Mouse (Mus musculus) adrenal gland, postnatal 4 days (tissue): ENCODE results near the gene Speer4e. TPM values are rescaled to one million over a fixed set of nuclear protein-coding genes. Genes with fewer than 3 reads are reported as not detected.
"Not testable (repeated sequence)": the region's sequence is repeated elsewhere in the genome, so short reads cannot be mapped to it uniquely, and the experiment has no call there.

Experiments
- DNase-seq, 2 experiments: peaks; one replicate each; pipeline ENCODE4 v3.0.0; 2021 to 2022; ENCODE audit warnings: low spot score in 2 of 2, mixed read lengths in 2 of 2
- long read RNA-seq, 2 experiments: library from polyadenylated mRNA; stranded (forward); transcript quantifications; one replicate each; pipeline ENCODE4 v2.0.0; 2021
- total RNA-seq, 2 experiments: library from RNA; stranded (reverse); gene quantifications; 2 replicates each; pipeline ENCODE4 v1.2.3; 2021

The Speer4e gene
- total RNA-seq, result not detected
- long read RNA-seq, experiment 1, result 0 reads
- long read RNA-seq, experiment 2, result 0 reads

DNA sequence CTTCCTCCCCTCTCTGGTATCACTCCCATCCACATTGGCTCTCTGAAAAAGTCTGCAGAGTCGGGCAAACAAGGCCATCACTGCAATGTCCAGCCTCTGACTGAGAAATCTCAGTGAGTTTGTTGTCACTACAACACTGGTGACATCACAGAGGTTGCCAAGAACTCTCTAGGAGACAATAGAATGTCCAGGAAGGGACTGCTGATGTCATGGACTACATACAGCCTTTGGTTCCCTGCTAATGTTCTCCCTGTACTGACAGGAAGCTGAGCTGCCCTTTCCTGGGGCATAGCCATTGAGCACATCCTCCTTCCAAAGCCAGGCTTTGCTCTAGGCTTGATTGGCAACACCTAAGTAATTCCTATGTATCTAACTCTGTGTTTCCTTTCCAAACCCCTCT, at the start of gene Speer4e:
TSS of gene Speer4e (minus strand) at position 101 of the 400 bp plus-strand sequence.
- not testable (repeated sequence) for DNase-seq

DNA sequence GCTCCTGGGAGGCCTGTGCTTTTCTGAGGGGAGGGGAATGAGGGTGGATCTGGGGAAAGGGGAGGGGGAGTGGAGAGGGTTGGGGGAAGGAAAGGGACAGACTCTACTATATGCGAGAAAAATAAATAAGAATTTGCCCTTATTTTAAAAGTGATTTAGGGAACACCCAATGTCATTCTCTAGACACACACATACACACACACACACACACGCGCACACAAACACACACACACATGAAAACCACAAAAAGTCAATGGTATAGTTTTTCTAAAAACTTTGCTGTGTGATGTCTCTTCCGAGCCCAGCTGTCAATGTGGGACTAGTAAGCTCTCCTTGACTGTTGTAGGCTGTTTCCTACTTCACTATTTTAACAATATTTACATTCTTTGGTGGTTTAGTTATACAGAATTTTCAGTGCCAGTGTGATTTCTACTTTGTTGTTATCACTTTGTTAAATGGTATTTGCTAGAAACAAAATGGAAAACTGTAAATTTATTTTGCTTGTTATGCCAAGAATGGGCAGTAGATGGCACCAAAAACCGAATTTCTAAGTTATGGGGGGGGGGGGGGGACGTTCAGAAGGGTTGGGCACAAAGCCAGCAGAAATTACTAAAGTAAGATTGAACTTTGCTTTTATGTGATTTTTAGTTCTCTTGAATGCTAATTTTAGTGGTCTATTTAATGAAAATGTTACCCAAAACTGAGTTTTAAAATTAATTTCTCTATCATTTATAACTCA, 48.6 kb upstream of the Speer4e start:
- not testable (repeated sequence) for DNase-seq

DNA sequence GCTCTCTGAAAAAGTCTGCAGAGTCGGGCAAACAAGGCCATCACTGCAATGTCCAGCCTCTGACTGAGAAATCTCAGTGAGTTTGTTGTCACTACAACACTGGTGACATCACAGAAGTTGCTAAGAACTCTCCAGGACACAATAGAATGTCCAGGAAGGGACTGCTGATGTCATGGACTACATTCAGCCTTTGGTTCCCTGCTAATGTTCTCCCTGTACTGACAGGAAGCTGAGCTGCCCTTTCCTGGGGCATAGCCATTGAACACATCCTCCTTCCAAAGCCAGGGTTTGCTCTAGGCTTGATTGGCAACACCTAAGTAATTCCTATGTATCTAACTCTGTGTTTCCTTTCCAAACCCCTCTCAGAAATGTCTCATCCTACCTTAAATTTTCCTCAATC, 40.6 kb upstream of the Speer4e start, which contains the start of gene Gm10354:
TSS of gene Gm10354 (minus strand) at position 101 of the 400 bp plus-strand sequence.
- not testable (repeated sequence) for DNase-seq

DNA sequence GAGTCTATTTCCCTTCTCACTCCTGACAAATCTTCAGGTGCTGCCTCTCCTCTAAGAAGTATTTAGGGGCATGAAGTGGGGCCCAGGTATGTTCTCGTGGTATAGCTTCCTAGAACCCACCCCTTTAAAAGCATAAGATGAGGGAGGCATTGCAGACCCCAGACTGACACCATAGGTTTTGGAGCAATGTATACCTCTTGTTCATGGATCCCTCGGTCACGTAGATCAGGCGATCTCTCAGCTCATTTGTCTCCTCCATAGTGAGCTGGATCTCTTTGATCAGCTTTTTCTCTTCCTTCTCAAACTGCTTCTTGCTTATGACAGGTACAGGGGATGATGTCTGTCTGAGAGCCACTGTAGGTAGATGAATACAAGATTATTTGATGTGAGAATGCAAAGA, 39.1 kb upstream of the Speer4e start:
- DNase-seq, result not testable (repeated sequence)

DNA sequence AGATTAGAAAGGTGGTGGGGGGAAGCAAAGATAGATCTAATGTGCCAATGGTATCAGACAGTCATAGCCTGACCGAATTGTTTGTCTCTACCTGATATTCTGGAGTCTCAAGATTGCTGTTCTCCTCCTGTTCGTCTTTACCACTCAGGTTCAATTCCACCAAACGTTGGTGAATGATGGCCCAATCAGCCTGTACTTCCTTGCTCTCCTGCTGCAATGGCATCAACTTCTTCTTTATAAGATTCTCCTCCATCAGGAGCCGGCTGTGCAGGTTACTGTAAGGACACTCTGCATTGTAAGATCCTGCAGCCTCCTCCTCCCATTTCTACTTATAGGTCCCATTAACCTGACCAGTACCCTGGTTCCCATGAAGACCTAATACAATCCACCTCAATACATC, 37.1 kb upstream of the Speer4e start:
- DNase-seq, result not testable (repeated sequence)

DNA sequence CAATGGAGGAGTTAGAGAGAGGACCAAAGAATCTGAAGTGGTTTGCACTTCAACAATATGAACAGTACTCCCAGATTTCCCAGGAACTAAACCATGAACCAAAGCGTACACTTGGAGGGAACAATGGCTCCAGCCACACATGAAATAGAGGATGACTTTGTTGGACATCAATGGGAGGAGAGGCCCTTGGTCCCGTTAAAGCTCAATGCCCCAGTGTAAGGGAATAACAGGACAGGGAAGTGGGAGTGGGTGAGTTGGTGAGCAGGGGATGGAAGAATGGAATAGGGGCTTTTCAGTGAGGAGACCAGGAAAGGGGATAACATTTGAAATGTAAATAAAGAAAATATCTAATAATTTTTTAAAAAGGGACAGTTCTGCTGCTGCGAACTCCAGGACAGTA, 34.6 kb upstream of the Speer4e start:
- not testable (repeated sequence) for DNase-seq

DNA sequence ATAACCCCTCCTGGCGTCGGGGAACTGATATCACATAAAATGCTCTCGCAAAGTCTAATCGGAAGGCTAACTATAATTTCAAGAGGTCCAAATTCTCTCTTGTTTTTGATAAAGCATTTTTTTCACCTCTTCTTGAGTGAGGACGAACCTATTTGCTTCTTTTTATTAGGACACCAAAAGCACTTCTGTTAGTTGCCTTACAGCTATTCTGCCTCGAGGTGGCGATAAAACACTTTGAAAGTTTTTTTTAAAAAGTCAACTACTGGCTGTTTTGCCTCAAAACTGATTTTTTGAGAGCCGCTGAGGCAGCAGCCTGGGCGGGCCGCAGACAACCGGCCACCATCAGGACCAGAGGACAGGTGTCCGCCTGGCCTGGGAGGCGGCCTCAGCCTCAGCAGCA, 25.6 kb upstream of the Speer4e start:
- not testable (repeated sequence) for DNase-seq

DNA sequence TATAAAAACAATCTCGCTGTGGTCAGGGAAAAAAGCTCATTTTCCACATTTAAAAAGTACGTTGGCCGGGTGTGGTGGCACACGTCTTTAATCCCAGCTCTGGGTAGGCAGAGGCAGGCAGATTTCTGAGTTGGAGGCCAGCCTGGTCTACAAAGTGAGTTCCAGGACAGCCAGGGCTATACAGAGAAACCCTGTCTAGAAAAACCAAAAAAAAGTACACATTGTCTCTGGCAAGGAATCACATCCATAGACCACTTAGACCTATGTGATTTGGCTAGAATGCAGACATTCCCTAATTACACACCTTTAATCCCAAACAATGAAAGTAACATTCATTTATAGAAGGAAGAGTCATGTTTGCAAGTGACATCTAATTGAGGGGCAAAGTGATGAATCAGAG, 23.3 kb upstream of the Speer4e start:
- not testable (repeated sequence) for DNase-seq

DNA sequence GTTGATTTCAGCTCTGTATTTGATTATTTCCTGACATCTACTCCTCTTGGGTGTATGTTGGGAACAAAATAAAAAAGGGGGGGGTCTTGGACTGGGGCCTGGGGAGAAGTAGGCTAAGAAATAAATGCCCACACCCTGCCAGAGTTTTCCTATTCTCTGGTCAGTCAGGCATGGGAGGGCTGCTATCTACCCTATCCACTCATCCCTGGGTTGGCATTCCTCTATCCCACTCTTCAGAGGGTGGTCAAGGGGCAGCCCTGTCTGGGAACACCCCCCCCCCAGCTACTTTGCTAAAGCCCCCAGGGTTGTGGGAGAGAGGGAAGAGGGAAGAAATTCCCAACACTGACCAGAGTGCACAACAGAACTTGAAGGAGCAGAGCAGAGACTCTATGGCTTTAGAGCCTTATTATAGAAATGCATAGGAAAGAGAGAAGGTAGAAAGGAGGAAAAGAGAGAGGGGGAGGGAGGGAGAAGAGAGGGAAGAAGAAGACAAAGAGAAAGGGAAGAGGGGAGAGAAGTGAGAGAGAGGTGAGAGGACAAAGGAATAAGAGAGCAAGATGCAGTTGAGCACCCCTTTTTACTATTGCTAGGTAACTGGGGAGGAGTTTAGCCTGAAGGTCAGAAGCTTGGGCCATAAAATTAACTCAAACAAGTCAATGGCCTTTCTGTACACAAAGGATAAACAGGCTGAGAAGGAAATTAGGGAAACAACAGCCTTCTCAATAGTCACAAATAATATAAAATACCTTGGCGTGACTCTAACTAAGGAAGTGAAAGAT, 17.9 kb upstream of the Speer4e start:
- DNase-seq, result not testable (repeated sequence)

DNA sequence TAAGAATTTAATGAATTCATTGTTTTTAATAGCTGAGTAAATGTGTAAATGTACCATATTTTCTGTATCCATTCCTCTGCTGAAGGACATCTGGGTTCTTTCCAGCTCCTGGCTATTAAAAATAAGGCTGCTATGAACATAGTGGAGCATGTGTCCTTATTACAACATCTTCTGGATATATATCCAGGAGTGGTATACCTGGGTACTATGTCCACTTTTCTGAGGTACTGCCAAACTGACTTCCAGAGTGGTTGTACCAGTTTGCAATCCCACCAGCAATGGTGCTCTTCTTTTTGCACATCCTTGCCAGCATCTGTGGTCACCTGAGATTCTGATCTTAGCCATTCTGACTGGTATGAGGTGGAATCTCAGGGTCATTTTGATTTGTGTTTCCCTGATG, 15.4 kb upstream of the Speer4e start:
- DNase-seq, result not testable (repeated sequence)

DNA sequence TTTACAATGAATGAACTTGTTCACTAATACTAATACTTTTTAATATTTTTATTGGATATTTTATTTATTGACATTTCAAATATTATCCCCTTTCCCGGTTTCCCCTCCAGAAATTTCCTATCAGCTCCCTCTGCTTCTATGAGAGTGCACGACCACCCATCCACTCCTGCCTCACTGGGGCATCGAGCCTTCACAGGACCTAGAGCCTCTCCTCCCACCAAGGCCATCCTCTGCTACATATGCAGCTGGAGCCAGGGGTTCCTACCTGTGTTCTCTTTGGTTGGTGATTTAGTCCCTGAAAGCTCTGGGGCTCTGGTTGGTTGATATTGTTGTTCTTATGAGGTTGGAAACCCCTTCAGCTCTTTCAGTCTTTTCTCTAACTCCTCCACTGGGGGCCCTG, 14.5 kb upstream of the Speer4e start:
- DNase-seq, result not testable (repeated sequence)

DNA sequence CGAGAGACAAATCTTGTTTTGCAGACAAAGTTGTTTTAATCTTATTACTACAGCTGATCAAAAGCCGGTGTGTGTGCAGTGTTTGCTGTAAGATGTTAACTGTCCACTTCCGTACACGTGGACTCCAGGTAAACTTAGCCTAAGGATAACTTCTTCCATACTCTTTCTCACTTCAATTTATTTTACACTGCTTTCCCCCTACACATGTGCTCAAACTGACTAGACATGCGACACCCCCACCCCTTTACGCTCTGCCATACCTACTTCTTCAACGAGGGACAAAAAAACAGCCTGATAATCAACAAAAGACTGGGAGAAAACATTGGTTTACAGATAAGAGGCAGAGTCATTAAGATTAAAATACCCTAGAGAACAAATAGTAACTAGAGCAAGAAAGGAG, 13.6 kb upstream of the Speer4e start:
- DNase-seq, result not testable (repeated sequence)

DNA sequence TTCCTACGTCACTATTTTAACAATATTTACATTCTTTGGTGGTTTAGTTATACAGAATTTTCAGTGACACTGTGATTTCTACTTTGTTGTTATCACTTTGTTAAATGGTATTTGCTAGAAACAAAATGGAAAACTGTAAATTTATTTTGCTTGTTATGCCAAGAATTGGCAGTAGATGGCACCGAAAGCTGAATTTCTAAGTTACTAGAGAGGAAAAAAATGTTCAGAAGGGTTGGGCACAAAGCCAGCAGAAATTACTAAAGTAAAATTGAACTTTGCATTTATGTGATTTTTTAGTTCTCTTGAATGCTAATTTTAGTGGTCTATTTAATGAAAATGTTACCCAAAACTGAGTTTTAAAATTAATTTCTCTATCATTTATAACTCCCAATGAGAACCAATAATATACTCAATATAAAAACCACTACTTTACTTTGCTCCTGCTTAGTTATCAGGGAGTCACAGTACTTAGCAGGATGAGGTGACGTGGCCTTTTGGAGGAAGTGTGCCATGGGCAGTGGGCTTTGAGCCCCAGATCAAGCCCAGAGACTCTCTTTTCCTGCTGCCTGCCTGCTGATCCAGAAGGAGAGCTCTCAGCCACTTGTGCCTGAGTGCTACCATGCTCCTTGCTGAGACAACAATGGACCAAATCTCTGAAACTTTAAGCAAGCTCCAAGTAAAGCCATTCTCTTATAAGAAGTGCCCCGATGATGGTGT, 9.4 kb upstream of the Speer4e start:
- not testable (repeated sequence) for DNase-seq

DNA sequence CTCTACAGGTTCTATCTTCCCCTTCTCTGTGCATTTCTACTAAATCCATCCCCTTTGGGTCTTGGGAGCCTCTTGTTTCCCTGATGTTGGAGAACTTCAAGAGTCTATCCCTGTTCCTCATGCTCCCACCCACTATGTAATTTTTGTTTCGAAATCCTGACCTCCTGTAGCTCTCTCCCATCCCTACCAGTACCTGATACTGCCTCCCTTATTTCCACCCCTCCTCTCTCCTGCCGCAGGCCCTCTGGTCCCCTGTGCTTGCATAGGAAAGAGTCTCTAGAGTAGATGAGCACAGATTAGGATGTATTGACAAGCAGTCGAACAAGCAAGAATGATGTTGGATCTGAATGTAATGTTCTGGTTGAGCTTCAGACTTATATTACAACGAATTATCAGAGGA, 7.3 kb upstream of the Speer4e start:
- DNase-seq, result not testable (repeated sequence)

DNA sequence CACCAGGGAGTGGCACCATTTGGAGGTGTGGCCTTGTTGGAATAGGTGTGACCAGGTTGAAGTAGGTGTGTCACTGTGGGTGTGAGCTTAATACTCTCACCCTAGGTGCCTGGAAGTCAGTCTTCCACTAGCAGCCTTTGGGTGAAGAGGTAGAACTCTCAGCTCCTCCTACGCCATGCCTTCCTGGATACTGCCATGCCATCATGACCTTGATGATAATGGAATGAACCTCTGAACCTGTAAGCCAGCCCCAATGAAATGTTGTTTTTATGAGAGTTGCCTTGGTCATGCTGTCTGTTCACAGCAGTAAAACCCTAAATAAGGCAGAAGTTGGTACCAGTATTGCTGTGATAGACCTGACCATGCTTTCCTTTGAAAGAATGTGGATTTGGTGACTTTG, 2.8 kb upstream of the Speer4e start:
- not testable (repeated sequence) for DNase-seq

DNA sequence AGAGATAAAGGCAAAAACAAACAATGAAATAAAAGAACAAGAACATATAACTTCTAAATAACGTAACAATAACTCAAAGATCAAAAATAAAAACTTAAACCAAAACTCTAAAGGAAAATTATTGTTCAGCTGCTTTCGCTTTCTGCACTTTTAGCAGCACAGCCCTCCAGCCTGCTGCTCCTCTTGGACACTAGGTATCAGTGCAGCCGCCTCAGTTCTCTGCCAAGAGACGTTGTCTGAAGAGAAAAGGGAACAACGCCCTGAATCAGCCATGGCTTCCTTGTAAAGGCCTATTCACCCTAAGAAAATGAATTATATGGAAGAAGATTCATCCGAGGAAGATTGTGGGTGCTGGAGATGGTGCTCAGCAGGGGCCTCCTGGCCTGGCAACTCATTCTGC, 4.5 kb downstream of the Speer4e start:
- DNase-seq, result not testable (repeated sequence)

DNA sequence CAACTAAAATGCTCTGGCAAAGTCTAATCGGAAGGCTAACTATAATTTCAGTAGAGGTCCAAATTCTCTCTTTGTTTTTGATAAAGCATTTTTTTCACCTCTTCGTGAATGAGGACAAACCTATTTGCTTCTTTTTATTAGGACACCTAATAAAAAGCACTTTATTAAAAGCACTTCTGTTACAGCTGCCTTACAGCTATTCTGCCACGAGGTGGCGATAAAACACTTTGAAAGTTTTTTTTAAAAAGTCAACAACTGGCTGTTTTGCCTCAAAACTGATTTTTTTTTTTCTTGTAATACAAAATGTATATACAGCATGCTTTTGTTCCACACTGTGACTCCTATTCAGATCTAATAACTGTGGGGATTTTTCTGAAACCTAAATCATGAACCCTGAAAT, 11.2 kb downstream of the Speer4e start:
- not testable (repeated sequence) for DNase-seq

DNA sequence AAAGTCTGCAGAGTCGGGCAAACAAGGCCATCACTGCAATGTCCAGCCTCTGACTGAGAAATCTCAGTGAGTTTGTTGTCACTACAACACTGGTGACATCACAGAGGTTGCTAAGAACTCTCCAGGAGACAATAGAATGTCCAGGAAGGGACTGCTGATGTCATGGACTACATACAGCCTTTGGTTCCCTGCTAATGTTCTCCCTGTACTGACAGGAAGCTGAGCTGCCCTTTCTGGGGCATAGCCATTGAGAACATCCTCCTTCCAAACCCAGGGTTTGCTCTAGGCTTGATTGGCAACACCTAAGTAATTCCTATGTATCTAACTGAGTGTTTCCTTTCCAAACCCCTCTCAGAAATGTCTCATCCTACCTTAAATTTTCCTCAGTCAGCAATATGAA, 23.4 kb downstream of the Speer4e start, which contains the start of gene Gm9758:
TSS of gene Gm9758 (minus strand) at position 101 of the 400 bp plus-strand sequence.
- not testable (repeated sequence) for DNase-seq

DNA sequence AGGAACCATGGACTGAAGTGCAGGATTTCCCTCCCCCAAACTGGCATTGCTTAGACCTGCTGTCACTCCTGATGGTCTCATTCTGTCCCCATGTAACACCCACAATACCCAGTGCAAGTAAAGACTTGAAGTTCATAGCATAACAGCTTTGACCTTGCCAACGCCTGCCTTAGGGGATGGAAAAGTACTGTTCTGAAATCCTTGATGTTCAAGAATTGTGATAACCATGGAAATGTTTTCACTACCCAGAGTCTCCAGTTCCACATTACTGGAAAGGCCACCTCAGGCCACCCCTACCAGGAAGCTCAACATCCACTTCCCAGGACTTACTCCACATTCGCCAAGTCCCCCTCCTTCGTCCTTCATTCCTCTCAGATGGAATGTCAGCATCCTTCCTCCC, 23.9 kb downstream of the Speer4e start:
- DNase-seq, result not testable (repeated sequence)

DNA sequence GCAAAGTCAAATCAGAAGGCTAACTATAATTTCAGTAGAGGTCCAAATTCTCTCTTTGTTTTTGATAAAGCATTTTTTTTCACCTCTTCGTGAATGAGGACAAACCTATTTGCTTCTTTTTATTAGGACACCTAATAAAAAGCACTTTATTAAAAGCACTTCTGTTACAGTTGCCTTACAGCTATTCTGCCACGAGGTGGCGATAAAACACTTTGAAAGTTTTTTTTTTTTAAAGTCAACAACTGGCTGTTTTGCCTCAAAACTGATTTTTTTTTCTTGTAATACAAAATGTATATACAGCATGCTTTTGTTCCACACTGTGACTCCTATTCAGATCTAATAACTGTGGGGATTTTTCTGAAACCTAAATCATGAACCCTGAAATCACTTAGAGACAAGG, 34.7 kb downstream of the Speer4e start:
- not testable (repeated sequence) for DNase-seq

DNA sequence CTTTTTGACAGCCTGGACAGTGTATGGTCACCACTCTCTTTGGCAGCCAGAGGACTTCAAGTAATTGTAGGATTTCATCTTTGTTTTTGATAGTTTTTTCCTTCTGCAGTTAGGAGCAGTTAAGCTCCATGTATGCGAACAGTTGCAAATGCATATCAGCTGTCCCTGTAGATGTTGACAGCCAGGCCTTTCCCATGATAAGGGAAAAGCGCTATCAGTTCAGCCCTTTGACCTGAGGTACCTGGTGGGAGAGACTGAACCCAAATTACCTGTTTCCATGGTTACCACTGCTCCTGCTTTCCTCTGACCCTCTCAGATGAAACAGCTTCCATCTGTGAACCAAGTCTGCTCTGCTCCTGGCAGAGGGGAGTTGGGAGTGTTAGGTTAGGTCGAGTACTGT, 46.0 kb downstream of the Speer4e start:
- DNase-seq, result no peak
